Mouse (Mus musculus) layer of hippocampus, adult 9-10 months (tissue): ENCODE measurements around the gene Cts6.
"Not testable (repeated sequence)": the region's sequence is repeated elsewhere in the genome, so short reads cannot be mapped to it uniquely, and the experiment has no call there.

Experiments
- DNase-seq: peaks from one replicate; pipeline ENCODE4 v3.0.0; 2022; ENCODE audit warnings: low spot score

Gene Cts6

GRCm38 (mm10) chr13:61203310-61203709, at the start of gene Cts6:
Gene Cts6, minus strand, starts transcription at chr13:61203410.
- DNase-seq: no peak

- DNase-seq: peak; percentile 10
Observed at GRCm38 (mm10) chr13:61241076-61241947, 38.1 kb upstream of the Cts6 start.

GRCm38 (mm10) chr13:61185151-61185933, 17.9 kb downstream of the Cts6 start:
- DNase-seq: not testable (repeated sequence)

GRCm38 (mm10) chr13:61164622-61165021, 38.6 kb downstream of the Cts6 start:
- DNase-seq: no peak

- no peak for DNase-seq
Observed at GRCm38 (mm10) chr13:61164156-61164555, 39.1 kb downstream of the Cts6 start, which contains the start of gene Ctsr. Gene Ctsr, minus strand, starts transcription at chr13:61164256.
